Mouse (Mus musculus): ENCODE results near the gene Mrpl50. TPM values are rescaled to one million over a fixed set of nuclear protein-coding genes. Genes with fewer than 3 reads are reported as not detected.

The Mrpl50 gene
- total and polyA plus RNA-seq, 3 experiments, result 39.1 to 54.5 TPM; not detected in 1

- Histone ChIP-seq H3K27ac (ENCODE audit: control insufficient read depth, low read depth, low read length) (no peak overlapping the region), H3K4me3 (ENCODE audit: control insufficient read depth in 1 of 2, insufficient read depth in 1 of 2, low read depth in 2 of 2, low read length in 2 of 2) (no peak overlapping the region), H3K9ac (ENCODE audit: control insufficient read depth, low read depth, low read length, poor library complexity, severe bottlenecking) (no peak overlapping the region), H3K36me3 (ENCODE audit: control insufficient read depth in 1 of 2, insufficient read depth in 2 of 2, low read length in 2 of 2) (no peaks in the 10 kb centered on the region), H3K9me3 (replicated peaks; ENCODE audit: insufficient read depth, low read length) (no peaks in the 10 kb centered on the region), H3K27me3 (ENCODE audit: control insufficient read depth in 1 of 2, insufficient read depth in 2 of 2, low read length in 2 of 2) (no peaks in the 10 kb centered on the region), H3K79me2 (ENCODE audit: control insufficient read depth, insufficient read depth, low read length, poor library complexity) (no peaks in the 10 kb centered on the region), H3K4me1 (ENCODE audit: control insufficient read depth in 1 of 2, insufficient read depth in 2 of 2, low read length in 2 of 2) (no peaks in the 10 kb centered on the region)
- TF ChIP-seq HCFC1 (IDR thresholded peaks at IDR 0.05; ENCODE audit: low read depth, low read length) (no peak), MXI1 (IDR thresholded peaks at IDR 0.05; ENCODE audit: low read depth, low read length) (no peak), CHD2 (IDR thresholded peaks at IDR 0.05; ENCODE audit: low read length) (no peak), TAL1 (IDR thresholded peaks at IDR 0.05; ENCODE audit: low read length) (no peak), GATA1 (IDR thresholded peaks at IDR 0.05; ENCODE audit: low read depth, low read length) (no peak), MYC (IDR thresholded peaks at IDR 0.05; ENCODE audit: low read depth, low read length) (no peak), RCOR1 (IDR thresholded peaks at IDR 0.05; ENCODE audit: low read depth, low read length) (no peak), JUND (IDR thresholded peaks at IDR 0.05; ENCODE audit: low read depth, low read length) (no peak), POLR2AphosphoS2 (IDR thresholded peaks at IDR 0.05; ENCODE audit: low read length) (no peak), RAD21 (IDR thresholded peaks at IDR 0.05; ENCODE audit: low read depth, low read length) (no peak), ZMIZ1 (IDR thresholded peaks at IDR 0.05; ENCODE audit: low read depth, low read length) (no peak), TCF12 (IDR thresholded peaks at IDR 0.05; ENCODE audit: low read depth, low read length) (no peak), UBTF (IDR thresholded peaks at IDR 0.05; ENCODE audit: borderline replicate concordance, insufficient read depth, low read depth, low read length) (no peak)
- DNase-seq (ENCODE audit: low read depth, low spot score), result no peak
Observed at GRCm38 (mm10) chr4:49485442-49485841, 35.5 kb downstream of the Mrpl50 start.

DNA sequence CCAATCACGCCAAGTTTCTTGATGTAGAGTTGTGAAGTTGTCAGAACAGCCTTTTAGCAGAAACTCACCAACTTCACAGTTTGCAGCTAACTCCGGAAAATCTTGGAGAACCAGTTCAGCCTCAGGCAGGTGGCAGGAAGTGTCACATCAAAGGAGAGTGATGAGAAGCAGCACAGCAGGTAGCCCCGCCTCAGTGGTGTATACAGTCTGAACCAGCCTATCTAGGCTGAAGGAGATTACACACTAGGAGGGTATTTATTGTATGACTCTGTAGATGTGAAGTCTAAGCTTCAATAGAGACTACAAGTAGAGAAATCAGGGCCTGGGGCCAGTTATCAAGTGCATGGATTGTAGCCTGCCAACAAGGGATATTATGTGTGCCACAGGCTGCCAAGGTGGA is 40.0 kb downstream of the Mrpl50 start:
- Histone ChIP-seq H3K79me2 (ENCODE audit: control insufficient read depth, insufficient read depth, low read length, poor library complexity) (no peaks in the 10 kb centered on the region), H3K4me1 (ENCODE audit: control insufficient read depth in 1 of 2, insufficient read depth in 2 of 2, low read length in 2 of 2) (peaks cover 0 to 3% of the 10 kb centered on the region in 2 experiments; a peak in 2 of 4 replicates), H3K4me3 (ENCODE audit: control insufficient read depth in 1 of 2, insufficient read depth in 1 of 2, low read depth in 2 of 2, low read length in 2 of 2) (no peak overlapping the region), H3K9ac (ENCODE audit: control insufficient read depth, low read depth, low read length, poor library complexity, severe bottlenecking) (no peak overlapping the region), H3K9me3 (replicated peaks; ENCODE audit: insufficient read depth, low read length) (no peaks in the 10 kb centered on the region), H3K36me3 (ENCODE audit: control insufficient read depth in 1 of 2, insufficient read depth in 2 of 2, low read length in 2 of 2) (peaks cover 0 to 2% of the 10 kb centered on the region in 2 experiments; a peak in 1 of 4 replicates), H3K27ac (ENCODE audit: control insufficient read depth, low read depth, low read length) (no peak overlapping the region), H3K27me3 (ENCODE audit: control insufficient read depth in 1 of 2, insufficient read depth in 2 of 2, low read length in 2 of 2) (no peaks in the 10 kb centered on the region)
- DNase-seq (ENCODE audit: low read depth, low spot score), result no peak
- TF ChIP-seq GABPA (IDR thresholded peaks at IDR 0.05; ENCODE audit: low read depth, low read length) (no peak), RAD21 (IDR thresholded peaks at IDR 0.05; ENCODE audit: low read depth, low read length) (no peak), CHD2 (IDR thresholded peaks at IDR 0.05; ENCODE audit: low read length) (no peak), E2F4 (IDR thresholded peaks at IDR 0.05; ENCODE audit: borderline replicate concordance, low read depth, low read length) (no peak), JUND (IDR thresholded peaks at IDR 0.05; ENCODE audit: low read depth, low read length) (no peak), EP300 (IDR thresholded peaks at IDR 0.05; ENCODE audit: low read depth in 1 of 2, low read length in 2 of 2) (no peak), GATA1 (IDR thresholded peaks at IDR 0.05; ENCODE audit: low read depth, low read length) (no peak), MAFK (IDR thresholded peaks at IDR 0.05; ENCODE audit: borderline replicate concordance, low read depth, low read length) (no peak), ZKSCAN1 (IDR thresholded peaks at IDR 0.05; ENCODE audit: low read depth, low read length) (no peak), MYC (IDR thresholded peaks at IDR 0.05; ENCODE audit: low read depth, low read length) (no peak), POLR2AphosphoS2 (IDR thresholded peaks at IDR 0.05; ENCODE audit: low read length) (no peak), ELF1 (IDR thresholded peaks at IDR 0.05; ENCODE audit: low read depth, low read length) (no peak), ZC3H11A (IDR thresholded peaks at IDR 0.05; ENCODE audit: low read depth, low read length) (no peak), ZMIZ1 (IDR thresholded peaks at IDR 0.05; ENCODE audit: low read depth, low read length) (no peak), POLR2A (IDR thresholded peaks at IDR 0.05; ENCODE audit: control insufficient read depth in 1 of 2, insufficient read depth in 1 of 2, low read depth in 1 of 2, low read length in 2 of 2, poor library complexity in 1 of 2) (no peak), TAL1 (IDR thresholded peaks at IDR 0.05; ENCODE audit: low read length) (no peak), BHLHE40 (IDR thresholded peaks at IDR 0.05; ENCODE audit: borderline replicate concordance, low read depth, low read length) (no peak)

Measured in MEL (cell line).